In genomic region chr19:36536929-36537328, GRCm38 (mm10) we compare ENCODE assay signal across 30 mouse cellular contexts. TPM values are rescaled to one million over a fixed set of nuclear protein-coding genes. Genes with fewer than 3 reads are reported as not detected.
DNase-seq lines count a peak whose midpoint lies in the region; ATAC-seq lines count a peak whose summit lies in the region.
"Had no signal": no experiment of that assay in that cellular context is flagged by ENCODE, and none has a peak within 500 bp of the region (broad histone marks: within the 10 kb centered on the region; RNA-seq: fewer than 3 reads in every experiment).

No protein-coding gene starts in this region.

- no peak overlapping the region for H3K9ac ChIP-seq in forebrain, embryonic 15.5 days (replicated peaks)
- H3K9ac ChIP-seq in forebrain, embryonic 16.5 days (replicated peaks; ENCODE audit: low read depth, low read length): no peak overlapping the region
- H3K9ac ChIP-seq: embryonic facial prominence, embryonic 12.5 days; hindbrain, embryonic 13.5 days; kidney, embryonic 15.5 days; limb, embryonic 12.5 days; liver, embryonic 15.5 days; lung, embryonic 15.5 days; midbrain, embryonic 15.5 days; stomach, embryonic 15.5 days had no signal

- intact Hi-C loops in left cerebral cortex, postnatal 4 days (cut with DNase I): no loop called here

- no peak overlapping the region for H3K4me3 ChIP-seq in forebrain, embryonic 15.5 days
- no peak overlapping the region for H3K4me3 ChIP-seq in forebrain, embryonic 16.5 days (replicated peaks; ENCODE audit: low read length)
- H3K4me3 ChIP-seq: embryonic facial prominence, embryonic 12.5 days; gastrocnemius, adult 2 months; hindbrain, embryonic 13.5 days; kidney, embryonic 15.5 days; limb, embryonic 12.5 days; liver, embryonic 15.5 days; lung, embryonic 15.5 days; midbrain, embryonic 10.5 days; midbrain, embryonic 15.5 days; stomach, embryonic 15.5 days had no signal

- peak; percentile 15 to 21 for DNase-seq in left cerebral cortex, adult 18-20 months (ENCODE audit: low spot score in 2 of 2)
- DNase-seq in left cerebral cortex, postnatal 4 days: no peak
- DNase-seq in right cerebral cortex, adult 2 months (ENCODE audit: low spot score in 2 of 2): peak; percentile 33 to 36
- DNase-seq in right cerebral cortex, postnatal 36 days (ENCODE audit: low spot score in 2 of 2): no peak
- no peak for DNase-seq in kidney, postnatal 36 days
- DNase-seq: adrenal gland, postnatal 14 days; cerebellum, adult 11-12 months; cerebellum, adult 9-11 months; embryo, embryonic 11 days; gastrocnemius, adult 2 months; gastrocnemius, postnatal 36 days; heart, adult 18-20 months; heart, postnatal 36 days; kidney, adult 18-20 months; kidney, postnatal 25 days; layer of hippocampus, postnatal 36 days; thymus, postnatal 14 days had no signal

- ATAC-seq in forebrain, embryonic 15.5 days (replicated peaks): no peak
- ATAC-seq in forebrain, embryonic 16.5 days: no peak
- ATAC-seq: CD4-positive, CD25-positive, alpha-beta regulatory T cell, adult 4 months; midbrain, embryonic 15.5 days had no signal

- H3K27me3 ChIP-seq in forebrain, embryonic 15.5 days: no peaks in the 10 kb centered on the region
- H3K27me3 ChIP-seq in forebrain, embryonic 16.5 days (replicated peaks; ENCODE audit: control insufficient read depth, insufficient read depth, low read length): peaks cover 4% of the 10 kb centered on the region; the same call in 1 of the 2 replicates
- H3K27me3 ChIP-seq: embryonic facial prominence, embryonic 12.5 days; stomach, embryonic 15.5 days had no signal

- 57% methylated on average over 11 of the region's 11 CpGs for WGBS in forebrain, embryonic 15.5 days
- 60% methylated on average over 11 of the region's 11 CpGs for WGBS in forebrain, embryonic 16.5 days

- 0 out of 2 replicates have a peak overlapping the region, but pooled peaks have one; percentile 17 for H3K27ac ChIP-seq in forebrain, embryonic 15.5 days (replicated peaks)
- no peak overlapping the region for H3K27ac ChIP-seq in forebrain, embryonic 16.5 days (ENCODE audit: low read length)
- H3K27ac ChIP-seq: embryonic facial prominence, embryonic 12.5 days; gastrocnemius, adult 2 months; kidney, embryonic 15.5 days; limb, embryonic 12.5 days; liver, embryonic 15.5 days; lung, embryonic 15.5 days; midbrain, embryonic 10.5 days; stomach, embryonic 15.5 days had no signal

- H3K36me3 ChIP-seq in forebrain, embryonic 15.5 days: no peaks in the 10 kb centered on the region
- H3K36me3 ChIP-seq in forebrain, embryonic 16.5 days (ENCODE audit: control insufficient read depth, insufficient read depth): no peaks in the 10 kb centered on the region
- H3K36me3 ChIP-seq: embryonic facial prominence, embryonic 12.5 days; hindbrain, embryonic 13.5 days; kidney, embryonic 15.5 days; limb, embryonic 12.5 days; liver, embryonic 15.5 days; lung, embryonic 15.5 days; midbrain, embryonic 10.5 days; midbrain, embryonic 15.5 days; stomach, embryonic 15.5 days had no signal

- peaks cover 26% of the 10 kb centered on the region for H3K4me1 ChIP-seq in forebrain, embryonic 15.5 days
- H3K4me1 ChIP-seq in forebrain, embryonic 16.5 days (replicated peaks; ENCODE audit: control insufficient read depth, insufficient read depth, low read length): peaks cover 30% of the 10 kb centered on the region

- H3K4me2 ChIP-seq in forebrain, embryonic 15.5 days (replicated peaks): no peak overlapping the region
- no peak overlapping the region for H3K4me2 ChIP-seq in forebrain, embryonic 16.5 days (ENCODE audit: low read length)
- H3K4me2 ChIP-seq: embryonic facial prominence, embryonic 12.5 days; heart, embryonic 11.5 days; hindbrain, embryonic 13.5 days; kidney, embryonic 15.5 days; limb, embryonic 12.5 days; liver, embryonic 15.5 days; lung, embryonic 15.5 days; midbrain, embryonic 15.5 days; stomach, embryonic 15.5 days had no signal

- no peaks in the 10 kb centered on the region for H3K9me3 ChIP-seq in forebrain, embryonic 15.5 days
- no peaks in the 10 kb centered on the region for H3K9me3 ChIP-seq in forebrain, embryonic 16.5 days (ENCODE audit: control insufficient read depth, low read length)
- H3K9me3 ChIP-seq: embryonic facial prominence, embryonic 12.5 days; hindbrain, embryonic 13.5 days; kidney, embryonic 15.5 days; limb, embryonic 12.5 days; liver, embryonic 15.5 days; lung, embryonic 15.5 days; midbrain, embryonic 10.5 days; midbrain, embryonic 15.5 days; stomach, embryonic 15.5 days had no signal

RNA-seq across cellular contexts. Expression of gene Hectd2, which starts 17.5 kb away (rescaled TPM):
- 14.2 and 15.7 TPM in 2 replicates for polyA plus RNA-seq in forebrain, embryonic 15.5 days (2015; fragmentation: Nextera tagmentation; extraction: Ambion mirVana)
- 13.0 and 14.7 TPM in 2 replicates for polyA plus RNA-seq in forebrain, embryonic 16.5 days (2015; fragmentation: Nextera tagmentation; extraction: Ambion mirVana)
- 10 to 100 TPM; 19.4 to 21.2 TPM for total RNA-seq in left cerebral cortex, adult 18-20 months (2021)
- 10 to 100 TPM; 26.2 to 27.7 TPM for total RNA-seq in left cerebral cortex, postnatal 4 days (2021)

Comparison
In these comparisons a context has a peak if more than half of its experiments do, and no peak if none do; other contexts are left out.
1. DNase-seq: peak in left cerebral cortex, adult 18-20 months (2 of 2) and right cerebral cortex, adult 2 months (2 of 2); none in left cerebral cortex, postnatal 4 days (single experiment), right cerebral cortex, postnatal 36 days (0 of 2) and kidney, postnatal 36 days (0 of 2).